Mouse (Mus musculus) spleen, postnatal 0 days (tissue): ENCODE measurements around the gene Sgpp2. TPM values are rescaled to one million over a fixed set of nuclear protein-coding genes. Genes with fewer than 3 reads are reported as not detected.

Experiments
- polyA plus RNA-seq: library from polyadenylated mRNA; unstranded; fragments of >200 nt; fragmentation: Nextera tagmentation; extraction: Ambion mirVana; gene quantifications from 2 replicates; pipeline ENCODE4 v1.2.1, GENCODE M21; 2015

Gene Sgpp2
- 0.19 and 0.25 TPM in 2 replicates for polyA plus RNA-seq

GRCm38 (mm10) chr1:78310021-78310752 lies at the start of gene Sgpp2:
TSS of gene Sgpp2 (plus strand) at chr1:78310345.

Other genes starting within 250 kb of the Sgpp2 start
- gene Pax3, start 113.2 kb upstream of the Sgpp2 start, polyA plus RNA-seq, result not detected in 2 replicates
- gene Farsb, start 178.6 kb downstream of the Sgpp2 start, polyA plus RNA-seq, result 70.6 and 78.2 TPM in 2 replicates
- not detected in 2 replicates for gene Mogat1, start 200.6 kb downstream of the Sgpp2 start, polyA plus RNA-seq
- gene BC035947, start 201.8 kb downstream of the Sgpp2 start, polyA plus RNA-seq, result not detected in 2 replicates